Mouse (Mus musculus): ENCODE results near the gene Plekhg3. TPM values are rescaled to one million over a fixed set of nuclear protein-coding genes. Genes with fewer than 3 reads are reported as not detected.
A peak's percentile ranks its signal among the peaks of the same experiment; 100 is the strongest.

Gene Plekhg3
- polyA plus RNA-seq, 1 experiment from 2014 or later: 5.7 TPM

- Histone ChIP-seq H3K27ac (ENCODE audit: low read depth, low read length) (0 out of 2 replicates have a peak overlapping the region, but pooled peaks have one; percentile 11), H3K9ac (ENCODE audit: low read depth, low read length) (no peak overlapping the region), H3K4me1 (replicated peaks; ENCODE audit: control insufficient read depth, insufficient read depth, low read length) (peaks cover 21% of the 10 kb centered on the region), H3K9me3 (ENCODE audit: control insufficient read depth) (no peaks in the 10 kb centered on the region), H3K27me3 (replicated peaks; ENCODE audit: control insufficient read depth, insufficient read depth, low read length) (no peaks in the 10 kb centered on the region), H3K4me2 (replicated peaks; ENCODE audit: low read depth) (no peak overlapping the region), H3K4me3 (ENCODE audit: low read depth, low read length) (no peak overlapping the region), H3K36me3 (ENCODE audit: control insufficient read depth, insufficient read depth) (no peaks in the 10 kb centered on the region; the same call in 1 of the 2 replicates)
- WGBS: 62% methylated on average over 3 of the region's 3 CpGs
- ATAC-seq: no peak
- TF ChIP-seq CTCF (IDR thresholded peaks at IDR 0.05; ENCODE audit: low read depth): no peak
Observed at GRCm38 (mm10) chr12:76549203-76549602, 18.5 kb downstream of the Plekhg3 start.

GRCm38 (mm10) chr12:76552321-76552720 lies 21.6 kb downstream of the Plekhg3 start:
- Histone ChIP-seq H3K9ac (ENCODE audit: low read depth, low read length) (no peak overlapping the region), H3K36me3 (ENCODE audit: control insufficient read depth, insufficient read depth) (no peaks in the 10 kb centered on the region; the same call in 1 of the 2 replicates), H3K27me3 (replicated peaks; ENCODE audit: control insufficient read depth, insufficient read depth, low read length) (no peaks in the 10 kb centered on the region), H3K9me3 (ENCODE audit: control insufficient read depth) (no peaks in the 10 kb centered on the region), H3K4me3 (ENCODE audit: low read depth, low read length) (no peak overlapping the region), H3K4me1 (replicated peaks; ENCODE audit: control insufficient read depth, insufficient read depth, low read length) (peaks cover 27% of the 10 kb centered on the region), H3K27ac (ENCODE audit: low read depth, low read length) (peak overlapping the region; percentile 83), H3K4me2 (replicated peaks; ENCODE audit: low read depth) (peak overlapping the region; percentile 18; the same call in 1 of the 2 replicates)
- no peak for TF ChIP-seq CTCF (IDR thresholded peaks at IDR 0.05; ENCODE audit: low read depth)
- 11% methylated on average over 8 of the region's 8 CpGs for WGBS
- peak; percentile 84 for ATAC-seq

DNA sequence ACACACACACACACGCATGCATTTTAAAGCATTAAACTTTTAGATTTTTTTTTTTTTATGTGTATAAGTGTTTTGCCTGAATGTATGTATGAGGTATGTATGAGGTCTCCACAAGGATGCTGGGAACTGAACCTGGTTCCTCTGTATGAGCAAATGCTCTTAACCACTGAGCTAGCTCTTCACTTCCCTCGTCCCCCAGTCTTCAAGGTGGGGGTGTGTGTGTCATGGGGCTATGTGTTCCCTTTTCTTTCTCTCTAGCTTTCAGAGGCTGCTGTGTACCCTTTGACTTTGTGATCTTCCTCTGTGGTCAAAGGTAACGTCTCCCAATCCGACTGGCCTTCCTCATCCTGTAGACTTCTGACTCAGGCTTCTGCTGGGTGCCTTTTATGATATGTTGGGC lies 22.3 kb downstream of the Plekhg3 start:
- no peak for ATAC-seq
- 61% methylated on average over 4 of the region's 4 CpGs for WGBS
- no peaks in the 10 kb centered on the region; the same call in 1 of the 2 replicates for H3K36me3 ChIP-seq (ENCODE audit: control insufficient read depth, insufficient read depth)
- peaks cover 27% of the 10 kb centered on the region for H3K4me1 ChIP-seq (replicated peaks; ENCODE audit: control insufficient read depth, insufficient read depth, low read length)
- TF ChIP-seq CTCF (IDR thresholded peaks at IDR 0.05; ENCODE audit: low read depth): no peak
- no peak overlapping the region for H3K4me2 ChIP-seq (replicated peaks; ENCODE audit: low read depth)
- peak overlapping the region; percentile 76 for H3K27ac ChIP-seq (ENCODE audit: low read depth, low read length)
- no peaks in the 10 kb centered on the region for H3K9me3 ChIP-seq (ENCODE audit: control insufficient read depth)
- no peaks in the 10 kb centered on the region for H3K27me3 ChIP-seq (replicated peaks; ENCODE audit: control insufficient read depth, insufficient read depth, low read length)
- no peak overlapping the region for H3K4me3 ChIP-seq (ENCODE audit: low read depth, low read length)
- no peak overlapping the region for H3K9ac ChIP-seq (ENCODE audit: low read depth, low read length)

- Histone ChIP-seq H3K27ac (ENCODE audit: low read depth, low read length) (peak overlapping the region; percentile 76), H3K36me3 (ENCODE audit: control insufficient read depth, insufficient read depth) (no peaks in the 10 kb centered on the region; the same call in 1 of the 2 replicates), H3K4me1 (replicated peaks; ENCODE audit: control insufficient read depth, insufficient read depth, low read length) (peaks cover 28% of the 10 kb centered on the region), H3K9me3 (ENCODE audit: control insufficient read depth) (no peaks in the 10 kb centered on the region), H3K9ac (ENCODE audit: low read depth, low read length) (0 out of 2 replicates have a peak overlapping the region, but pooled peaks have one; percentile 11), H3K4me2 (replicated peaks; ENCODE audit: low read depth) (no peak overlapping the region; the same call in 1 of the 2 replicates), H3K27me3 (replicated peaks; ENCODE audit: control insufficient read depth, insufficient read depth, low read length) (no peaks in the 10 kb centered on the region), H3K4me3 (ENCODE audit: low read depth, low read length) (no peak overlapping the region)
- 46% methylated on average over 7 of the region's 7 CpGs for WGBS
- no peak for TF ChIP-seq CTCF (IDR thresholded peaks at IDR 0.05; ENCODE audit: low read depth)
- no peak for ATAC-seq
Observed at GRCm38 (mm10) chr12:76553917-76554316, 23.2 kb downstream of the Plekhg3 start.

DNA sequence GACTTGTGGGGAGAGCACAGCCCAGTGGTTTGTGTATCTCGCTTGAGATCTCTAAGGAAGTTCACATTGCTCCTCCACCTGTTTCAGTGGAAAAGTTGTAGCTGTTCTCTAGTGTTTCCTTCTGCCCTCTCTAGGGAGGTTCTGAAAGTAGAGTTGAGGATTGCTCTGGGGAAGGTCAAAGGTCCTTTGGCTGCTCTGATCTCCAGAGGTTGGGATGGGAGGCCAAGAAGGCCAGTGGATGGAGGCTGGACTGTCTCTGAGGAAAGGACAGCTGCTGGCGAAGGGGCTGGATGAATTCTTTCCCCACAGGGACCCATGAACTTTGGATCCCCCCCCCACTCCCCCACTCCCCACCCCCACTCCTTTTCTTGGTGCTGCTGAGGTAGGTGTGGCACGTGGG lies 23.7 kb downstream of the Plekhg3 start:
- no peak for TF ChIP-seq CTCF (IDR thresholded peaks at IDR 0.05; ENCODE audit: low read depth)
- Histone ChIP-seq H3K4me2 (replicated peaks; ENCODE audit: low read depth) (no peak overlapping the region), H3K27ac (ENCODE audit: low read depth, low read length) (peak overlapping the region; percentile 76), H3K4me3 (ENCODE audit: low read depth, low read length) (no peak overlapping the region), H3K9me3 (ENCODE audit: control insufficient read depth) (no peaks in the 10 kb centered on the region), H3K9ac (ENCODE audit: low read depth, low read length) (0 out of 2 replicates have a peak overlapping the region, but pooled peaks have one; percentile 11), H3K4me1 (replicated peaks; ENCODE audit: control insufficient read depth, insufficient read depth, low read length) (peaks cover 32% of the 10 kb centered on the region), H3K36me3 (ENCODE audit: control insufficient read depth, insufficient read depth) (peaks cover 2% of the 10 kb centered on the region; the same call in 1 of the 2 replicates), H3K27me3 (replicated peaks; ENCODE audit: control insufficient read depth, insufficient read depth, low read length) (no peaks in the 10 kb centered on the region)
- ATAC-seq: no peak
- WGBS: 42% methylated on average over 3 of the region's 3 CpGs

DNA sequence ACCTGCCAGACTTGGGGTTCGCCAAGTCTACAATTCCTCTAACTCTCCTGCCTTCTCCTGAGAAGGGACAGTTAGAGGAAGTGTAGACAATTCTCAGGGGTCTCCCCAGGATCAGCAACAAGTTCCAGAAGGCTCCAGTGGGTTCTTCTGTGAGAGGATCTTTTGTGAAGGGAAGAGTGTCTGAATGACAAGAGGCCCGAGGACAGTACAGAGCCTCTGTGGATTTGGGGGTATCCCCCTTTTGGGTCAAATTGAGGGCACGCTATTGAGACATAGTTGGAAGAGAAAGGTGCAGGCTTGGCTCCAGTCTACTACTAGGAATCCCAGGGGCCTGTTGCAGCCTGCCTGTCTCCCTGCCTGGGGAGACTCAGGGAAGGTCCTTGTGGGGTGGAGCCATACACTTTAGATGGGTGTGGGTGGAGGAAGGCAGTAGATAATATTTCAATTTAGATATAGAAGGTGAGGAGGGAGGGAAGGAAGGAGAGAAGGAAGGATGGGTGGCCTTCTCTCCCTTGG lies 24.2 kb downstream of the Plekhg3 start:
- peaks cover 7% of the 10 kb centered on the region; the same call in 1 of the 2 replicates for H3K36me3 ChIP-seq (ENCODE audit: control insufficient read depth, insufficient read depth)
- H3K27ac ChIP-seq (ENCODE audit: low read depth, low read length): peak overlapping the region; percentile 15; the same call in 1 of the 2 replicates
- no peak overlapping the region for H3K9ac ChIP-seq (ENCODE audit: low read depth, low read length)
- H3K9me3 ChIP-seq (ENCODE audit: control insufficient read depth): no peaks in the 10 kb centered on the region
- H3K27me3 ChIP-seq (replicated peaks; ENCODE audit: control insufficient read depth, insufficient read depth, low read length): no peaks in the 10 kb centered on the region
- no peak overlapping the region for H3K4me2 ChIP-seq (replicated peaks; ENCODE audit: low read depth)
- TF ChIP-seq CTCF (IDR thresholded peaks at IDR 0.05; ENCODE audit: low read depth): no peak
- H3K4me3 ChIP-seq (ENCODE audit: low read depth, low read length): no peak overlapping the region
- WGBS: 77% methylated on average over 3 of the region's 3 CpGs
- peaks cover 27% of the 10 kb centered on the region for H3K4me1 ChIP-seq (replicated peaks; ENCODE audit: control insufficient read depth, insufficient read depth, low read length)
- no peak for ATAC-seq
